Mouse (Mus musculus) heart, embryonic 13.5 days (tissue): ENCODE results near the gene Dnmbp. TPM values are rescaled to one million over a fixed set of nuclear protein-coding genes. Genes with fewer than 3 reads are reported as not detected.
A peak's percentile ranks its signal among the peaks of the same experiment; 100 is the strongest.

ENCODE experiments used
- ATAC-seq: fragments of 200-750 bp; cut with Nextera tagmentation; 2 replicates; pipeline ENCODE4 v1.8.0; 2017; ENCODE audit warnings: moderate TSS enrichment; ENCODE audit not compliant: insufficient number of reproducible peaks, low FRiP score, low TSS enrichment; ENCODE audit errors: extremely low read depth
- H3K27ac ChIP-seq: fragments of 300-500 bp; sonication (generic); replicated peaks from 2 replicates; pipeline ENCODE4 v1.5.1; 2015; ENCODE audit warnings: moderate library complexity, mild to moderate bottlenecking, inconsistent platforms
- H3K27me3 ChIP-seq: fragments of 300-500 bp; sonication (generic); replicated peaks from 2 replicates; pipeline ENCODE4 v1.6.1; 2015; ENCODE audit warnings: mild to moderate bottlenecking, inconsistent platforms
- H3K36me3 ChIP-seq: fragments of 300-500 bp; sonication (generic); 2 replicates; pipeline ENCODE4 v1.6.1; 2015; ENCODE audit warnings: mild to moderate bottlenecking, inconsistent platforms
- H3K4me1 ChIP-seq: fragments of 300-500 bp; sonication (generic); 2 replicates; pipeline ENCODE4 v1.6.1; 2015; ENCODE audit warnings: inconsistent platforms
- H3K4me2 ChIP-seq: fragments of 300-500 bp; sonication (generic); 2 replicates; pipeline ENCODE4 v1.6.1; 2015; ENCODE audit warnings: inconsistent platforms, mild to moderate bottlenecking, moderate library complexity
- H3K4me3 ChIP-seq: fragments of 300-500 bp; sonication (generic); 2 replicates; pipeline ENCODE4 v1.5.1; 2015; ENCODE audit warnings: moderate library complexity, mild to moderate bottlenecking, inconsistent platforms
- H3K9ac ChIP-seq: fragments of 300-500 bp; sonication (generic); 2 replicates; pipeline ENCODE4 v1.6.1; 2015; ENCODE audit warnings: inconsistent platforms, mild to moderate bottlenecking, moderate library complexity
- H3K9me3 ChIP-seq: fragments of 300-500 bp; sonication (generic); 2 replicates; pipeline ENCODE4 v1.6.1; 2016; ENCODE audit warnings: inconsistent platforms
- WGBS: fragments of 180-500 bp; shearing (Covaris S2); methylation state at CpG from one replicate; pipeline ENCODE4 v1.1.7; 2015; ENCODE audit warnings: mixed read lengths; 5-methylcytosine and 5-hydroxymethylcytosine counted together
- polyA plus RNA-seq: library from polyadenylated mRNA; unstranded; fragments of >200 nt; fragmentation: Nextera tagmentation; extraction: Ambion mirVana; gene quantifications from 2 replicates; pipeline ENCODE4 v1.2.1, GENCODE M21; 2015

Dnmbp gene
- polyA plus RNA-seq, result 9.9 and 10.5 TPM in 2 replicates

DNA sequence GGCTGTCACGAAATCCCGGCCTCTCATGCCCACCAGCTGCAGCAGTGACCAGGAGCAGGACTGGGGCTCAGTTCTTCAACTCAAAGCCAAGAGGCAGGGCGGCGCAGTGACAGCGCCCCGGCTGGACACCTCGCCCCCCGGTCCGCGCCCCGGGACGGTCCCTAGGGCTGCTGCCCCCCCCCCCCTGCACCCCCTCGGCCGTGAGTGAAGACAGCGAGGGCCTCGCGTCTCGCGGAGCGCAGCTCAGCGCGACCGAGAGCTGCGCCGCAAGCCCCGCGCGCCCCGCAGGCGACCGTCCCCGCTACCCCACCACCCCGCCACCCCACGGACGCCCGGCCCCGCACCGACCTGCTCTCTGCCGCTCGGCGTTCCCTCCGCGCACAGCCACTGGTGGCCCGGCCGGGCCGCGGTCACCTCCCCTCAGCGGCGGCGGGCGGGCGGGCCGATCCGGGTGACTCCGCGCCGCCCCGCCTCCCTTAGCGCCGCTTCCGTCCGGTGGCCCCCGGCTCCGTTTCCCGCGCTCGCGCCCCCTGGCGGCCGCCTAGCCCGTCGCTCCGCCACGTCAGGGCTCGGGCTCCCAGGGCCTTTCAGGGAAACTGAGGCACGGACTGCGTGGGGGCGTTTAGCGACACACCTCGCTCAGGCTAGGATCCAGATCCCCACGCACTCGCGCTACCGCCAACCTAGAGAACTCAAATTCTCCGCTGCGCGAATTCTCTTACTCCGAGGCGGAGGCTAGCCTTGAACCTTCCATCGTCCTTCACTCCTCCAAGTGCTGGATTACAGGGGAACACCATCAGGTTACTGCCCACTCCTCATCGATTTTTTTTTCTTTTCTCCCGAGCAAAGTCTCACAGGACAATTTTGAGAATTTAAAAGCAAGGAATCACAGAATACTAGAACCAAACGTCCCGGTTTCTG lies at the start of gene Dnmbp:
Dnmbp (minus strand) TSS at position 423 of the 921 bp plus-strand sequence.
- peaks cover 41% of the 10 kb centered on the region for H3K4me1 ChIP-seq
- H3K27ac ChIP-seq, result peak within 1 kb of the TSS; percentile 79
- peak within 1 kb of the TSS; percentile 84 for H3K4me3 ChIP-seq
- no peaks in the 10 kb centered on the region for H3K27me3 ChIP-seq
- WGBS, result 5% methylated on average over 68 of the region's 94 CpGs
- H3K36me3 ChIP-seq, result no peaks in the 10 kb centered on the region
- no peaks in the 10 kb centered on the region for H3K9me3 ChIP-seq
- H3K4me2 ChIP-seq, result peak within 1 kb of the TSS; percentile 84
- peak; percentile 74; the same call in 1 of the 2 replicates for ATAC-seq
- peak within 1 kb of the TSS; percentile 91 for H3K9ac ChIP-seq

DNA sequence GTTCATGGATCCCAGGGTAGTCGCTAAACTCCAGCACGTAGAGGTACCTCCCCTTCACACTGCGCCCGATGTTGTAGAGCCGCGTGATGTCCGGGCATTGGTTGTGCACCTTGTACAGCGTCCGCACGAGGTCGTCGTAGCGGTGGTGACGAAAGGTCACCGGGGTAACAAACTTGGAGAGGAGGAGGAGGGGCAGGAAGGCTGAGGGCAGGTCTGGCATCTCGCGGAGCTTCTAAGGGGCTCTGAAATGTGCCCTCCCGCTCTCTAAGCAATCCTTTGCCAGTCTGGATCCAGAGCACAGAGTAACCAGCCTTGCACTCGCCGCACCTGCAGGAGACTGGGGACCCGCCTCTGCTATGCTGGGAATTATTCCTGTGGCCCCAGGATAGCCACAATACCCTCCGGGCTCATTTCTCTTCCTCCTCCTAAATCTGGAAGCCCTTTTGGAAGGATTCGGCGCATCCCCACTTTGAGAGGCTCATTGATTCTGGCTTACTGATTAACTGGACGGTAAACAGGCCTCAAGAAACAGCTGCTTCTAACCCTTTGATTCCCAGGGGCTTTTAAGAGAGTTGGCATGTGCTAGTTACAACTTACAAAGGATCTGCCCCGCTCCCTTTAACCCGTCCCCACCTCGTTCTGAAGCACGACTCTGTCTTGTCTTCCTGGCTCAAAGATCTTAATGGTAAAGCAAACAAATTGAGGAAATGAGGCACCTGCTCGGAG lies 46.2 kb upstream of the Dnmbp start, which contains the start of gene Cpn1:
Cpn1 (minus strand) TSS at position 488 of the 726 bp plus-strand sequence.
- peak within 1 kb of the TSS; percentile 59 for H3K4me2 ChIP-seq
- no peaks in the 10 kb centered on the region for H3K4me1 ChIP-seq
- H3K9me3 ChIP-seq, result no peaks in the 10 kb centered on the region
- peak within 1 kb of the TSS; percentile 33; the same call in 1 of the 2 replicates for H3K9ac ChIP-seq
- WGBS, result 21% methylated on average over 30 of the region's 30 CpGs
- ATAC-seq, result no peak
- no peak within 1 kb of the TSS for H3K27ac ChIP-seq
- peaks cover 31% of the 10 kb centered on the region for H3K27me3 ChIP-seq
- H3K36me3 ChIP-seq, result no peaks in the 10 kb centered on the region
- peak within 1 kb of the TSS; percentile 18; the same call in 1 of the 2 replicates for H3K4me3 ChIP-seq

DNA sequence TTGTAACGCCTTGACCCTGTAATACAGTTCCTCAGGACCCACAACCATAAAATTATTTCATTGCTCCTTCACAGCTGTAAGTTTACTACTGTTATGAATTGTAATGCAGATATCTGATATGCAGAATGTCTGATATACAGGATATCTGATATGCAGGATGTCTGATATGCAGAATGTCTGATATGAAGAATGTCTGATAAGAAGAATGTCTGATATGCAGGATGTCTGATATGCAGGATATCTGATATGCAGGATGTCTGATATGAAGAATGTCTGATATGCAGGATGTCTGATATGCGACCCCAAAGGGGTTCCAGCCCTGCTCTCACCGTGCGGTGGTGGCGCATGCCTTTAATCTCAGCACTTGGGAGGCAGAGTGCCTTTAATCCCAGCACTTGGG lies 42.0 kb upstream of the Dnmbp start:
- H3K9ac ChIP-seq, result no peak overlapping the region
- no peak overlapping the region for H3K4me2 ChIP-seq
- H3K27ac ChIP-seq, result no peak overlapping the region
- H3K27me3 ChIP-seq, result peaks cover 28% of the 10 kb centered on the region
- no peaks in the 10 kb centered on the region for H3K9me3 ChIP-seq
- H3K36me3 ChIP-seq, result no peaks in the 10 kb centered on the region
- 77% methylated on average over 5 of the region's 5 CpGs for WGBS
- no peak for ATAC-seq
- no peak overlapping the region for H3K4me3 ChIP-seq
- no peaks in the 10 kb centered on the region for H3K4me1 ChIP-seq

DNA sequence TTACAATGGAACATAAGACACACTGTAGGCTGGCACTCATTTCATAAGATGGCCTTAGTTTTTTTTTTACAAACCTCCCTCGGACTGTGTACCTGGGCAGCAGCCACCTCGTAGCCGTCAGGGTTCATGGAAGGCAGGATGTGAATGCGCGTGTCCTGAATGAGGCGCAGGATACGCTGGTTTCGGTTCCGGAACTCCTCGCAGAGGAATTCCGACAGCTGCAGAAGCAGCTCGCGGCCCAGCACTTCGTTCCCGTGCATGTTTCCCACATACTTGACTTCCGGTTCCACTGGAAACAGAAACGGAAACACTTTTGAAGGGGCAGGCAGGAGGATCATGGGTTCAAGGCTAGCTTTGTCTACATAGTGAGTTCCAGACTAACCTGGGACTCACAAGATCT lies 40.7 kb upstream of the Dnmbp start:
- no peak overlapping the region for H3K4me3 ChIP-seq
- no peak for ATAC-seq
- peaks cover 15% of the 10 kb centered on the region for H3K27me3 ChIP-seq
- H3K36me3 ChIP-seq, result no peaks in the 10 kb centered on the region
- H3K4me2 ChIP-seq, result no peak overlapping the region
- WGBS, result 81% methylated on average over 17 of the region's 17 CpGs
- H3K4me1 ChIP-seq, result peaks cover 7% of the 10 kb centered on the region
- H3K9me3 ChIP-seq, result no peaks in the 10 kb centered on the region
- H3K27ac ChIP-seq, result no peak overlapping the region
- no peak overlapping the region for H3K9ac ChIP-seq

- Histone ChIP-seq H3K9ac (no peak overlapping the region), H3K27ac (no peak overlapping the region), H3K4me3 (no peak overlapping the region), H3K4me2 (no peak overlapping the region), H3K4me1 (peaks cover 7% of the 10 kb centered on the region), H3K27me3 (no peaks in the 10 kb centered on the region), H3K36me3 (no peaks in the 10 kb centered on the region), H3K9me3 (no peaks in the 10 kb centered on the region)
- 67% methylated on average over 3 of the region's 3 CpGs for WGBS
- no peak for ATAC-seq
Measured at GRCm38 (mm10) chr19:43977799-43978198, 37.8 kb upstream of the Dnmbp start.

GRCm38 (mm10) chr19:43976661-43977060 lies 36.7 kb upstream of the Dnmbp start:
- Histone ChIP-seq H3K27ac (no peak overlapping the region), H3K4me1 (peaks cover 7% of the 10 kb centered on the region), H3K36me3 (no peaks in the 10 kb centered on the region), H3K4me2 (no peak overlapping the region), H3K9ac (no peak overlapping the region), H3K27me3 (no peaks in the 10 kb centered on the region), H3K9me3 (no peaks in the 10 kb centered on the region), H3K4me3 (no peak overlapping the region)
- ATAC-seq, result no peak; the same call in 1 of the 2 replicates
- WGBS, result 44% methylated on average over 6 of the region's 6 CpGs

- no peak for ATAC-seq
- WGBS, result 86% methylated on average over 6 of the region's 6 CpGs
- no peaks in the 10 kb centered on the region for H3K9me3 ChIP-seq
Measured at GRCm38 (mm10) chr19:43974221-43974620, 34.2 kb upstream of the Dnmbp start.

GRCm38 (mm10) chr19:43973711-43974110 lies 33.7 kb upstream of the Dnmbp start:
- Histone ChIP-seq H3K4me2 (no peak overlapping the region), H3K27me3 (0 out of 2 replicates have a peak, but pooled peaks cover 4% of the 10 kb centered on the region), H3K36me3 (no peaks in the 10 kb centered on the region), H3K9me3 (no peaks in the 10 kb centered on the region), H3K9ac (no peak overlapping the region), H3K4me3 (no peak overlapping the region), H3K4me1 (peaks cover 7% of the 10 kb centered on the region), H3K27ac (no peak overlapping the region)
- 70% methylated on average over 9 of the region's 9 CpGs for WGBS
- no peak for ATAC-seq

More at GRCm38 (mm10) chr19:43974221-43974620, 34.2 kb upstream of the Dnmbp start:
- Histone ChIP-seq H3K4me3 (no peak overlapping the region), H3K9ac (no peak overlapping the region), H3K4me2 (no peak overlapping the region), H3K36me3 (no peaks in the 10 kb centered on the region), H3K4me1 (peaks cover 7% of the 10 kb centered on the region), H3K27ac (no peak overlapping the region), H3K27me3 (0 out of 2 replicates have a peak, but pooled peaks cover 4% of the 10 kb centered on the region)

DNA sequence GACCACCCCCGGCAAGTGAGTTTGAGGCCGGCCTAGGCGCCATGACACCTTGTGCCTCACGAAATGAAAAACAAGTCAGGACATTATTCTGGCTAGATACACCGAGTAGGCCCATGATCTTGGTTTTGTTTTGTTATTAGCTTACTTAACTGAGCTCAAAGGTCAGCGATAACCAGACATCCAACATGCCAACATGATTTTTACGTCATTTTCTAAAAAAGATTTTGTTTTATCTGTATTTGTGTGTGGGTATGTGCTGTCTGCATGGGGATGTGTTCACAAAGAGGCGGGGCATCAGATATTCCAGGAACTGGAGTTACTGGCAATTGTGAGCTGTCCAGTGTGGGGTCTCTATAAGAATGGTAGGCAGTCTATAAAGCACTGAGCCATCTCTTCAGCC lies 32.1 kb upstream of the Dnmbp start:
- Histone ChIP-seq H3K4me2 (no peak overlapping the region), H3K27ac (no peak overlapping the region), H3K4me1 (peaks cover 7% of the 10 kb centered on the region), H3K9me3 (no peaks in the 10 kb centered on the region), H3K36me3 (no peaks in the 10 kb centered on the region), H3K27me3 (0 out of 2 replicates have a peak, but pooled peaks cover 4% of the 10 kb centered on the region), H3K9ac (no peak overlapping the region), H3K4me3 (no peak overlapping the region)
- ATAC-seq, result no peak
- WGBS, result 86% methylated on average over 8 of the region's 8 CpGs

DNA sequence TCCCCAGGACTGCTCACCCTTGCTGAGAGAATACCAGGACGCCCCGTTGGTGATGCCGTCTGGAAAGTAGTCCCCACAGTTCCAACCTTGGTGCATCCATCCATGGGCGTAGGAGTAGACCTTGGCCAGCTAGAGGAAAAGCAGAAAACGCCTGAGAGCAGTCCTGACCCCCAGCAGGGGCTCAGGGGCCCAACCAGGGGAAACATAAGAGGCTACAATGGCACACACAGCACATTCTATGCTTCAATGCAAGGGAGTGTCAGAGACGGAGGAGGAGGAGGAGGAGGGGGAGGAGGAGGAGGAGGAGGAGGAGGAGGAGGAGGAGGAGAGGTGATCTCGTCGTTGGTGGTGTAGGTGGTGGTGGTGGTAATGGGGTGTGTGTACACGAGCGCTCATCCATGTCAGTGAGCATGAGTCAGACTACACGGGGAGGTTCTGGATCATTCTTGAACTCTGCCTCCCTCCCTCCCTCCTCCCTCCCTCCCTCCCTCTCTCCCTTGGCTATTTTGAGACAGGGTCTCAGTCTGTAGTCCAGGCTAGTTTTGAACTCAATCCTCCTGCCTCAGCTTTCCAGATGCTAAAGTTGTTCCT lies 28.5 kb upstream of the Dnmbp start:
- 54% methylated on average over 8 of the region's 11 CpGs for WGBS

GRCm38 (mm10) chr19:43966481-43966880 lies 26.5 kb upstream of the Dnmbp start:
- WGBS, result 73% methylated on average over 2 of the region's 2 CpGs
- no peak overlapping the region for H3K4me2 ChIP-seq
- H3K36me3 ChIP-seq, result no peaks in the 10 kb centered on the region
- 0 out of 2 replicates have a peak, but pooled peaks cover 7% of the 10 kb centered on the region for H3K27me3 ChIP-seq
- no peak for ATAC-seq
- H3K9ac ChIP-seq, result no peak overlapping the region
- no peak overlapping the region for H3K27ac ChIP-seq
- no peaks in the 10 kb centered on the region for H3K9me3 ChIP-seq
- no peak overlapping the region for H3K4me3 ChIP-seq
- H3K4me1 ChIP-seq, result no peaks in the 10 kb centered on the region

More for the DNA sequence above, 28.5 kb upstream of the Dnmbp start:
- H3K4me3 ChIP-seq, result no peak overlapping the region
- H3K27me3 ChIP-seq, result 0 out of 2 replicates have a peak, but pooled peaks cover 7% of the 10 kb centered on the region
- no peak for ATAC-seq
- H3K4me2 ChIP-seq, result no peak overlapping the region
- no peaks in the 10 kb centered on the region for H3K36me3 ChIP-seq
- no peak overlapping the region for H3K9ac ChIP-seq
- H3K27ac ChIP-seq, result no peak overlapping the region
- H3K4me1 ChIP-seq, result no peaks in the 10 kb centered on the region
- H3K9me3 ChIP-seq, result no peaks in the 10 kb centered on the region
